Comparison of ENCODE assay signal across 8 mouse cellular contexts in the genomic region with DNA sequence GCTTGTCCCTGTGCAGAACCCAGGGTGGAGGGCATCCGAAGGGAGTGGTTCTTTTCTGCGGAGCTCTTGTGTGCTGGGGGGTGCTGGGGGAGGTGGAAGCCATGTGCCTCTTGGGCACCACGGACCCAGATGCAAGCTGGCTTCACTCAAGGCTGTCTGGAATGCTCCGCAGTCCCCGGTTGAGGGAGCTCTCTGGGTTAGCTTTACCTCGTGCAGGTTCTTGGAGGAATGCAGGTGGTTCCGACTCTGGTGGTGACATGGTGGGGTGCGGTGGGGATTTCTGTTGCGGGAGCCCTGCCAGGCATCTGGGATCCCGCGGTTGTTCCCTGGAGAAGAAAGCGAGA. TPM values are rescaled to one million over a fixed set of nuclear protein-coding genes. Genes with fewer than 3 reads are reported as not detected.
DNase-seq lines count a peak whose midpoint lies in the region; ATAC-seq and TF ChIP-seq lines count a peak whose summit lies in the region.

No protein-coding gene starts in this region.

- no peaks in the 10 kb centered on the region for H3K27me3 ChIP-seq in lung, postnatal 0 days (replicated peaks; ENCODE audit: insufficient read depth, low read length)
- H3K27me3 ChIP-seq in forebrain, embryonic 10.5 days (ENCODE audit: poor library complexity, severe bottlenecking), result no peaks in the 10 kb centered on the region
- H3K27me3 ChIP-seq in liver, embryonic 14.5 days (ENCODE audit: control insufficient read depth, insufficient read depth, low read length), result no peaks in the 10 kb centered on the region

- DNase-seq in frontal cortex, postnatal 36 days (ENCODE audit: low spot score in 2 of 2), result peak; percentile 43 to 47
- DNase-seq in frontal cortex, adult 2 months (ENCODE audit: extremely low spot score in 1 of 2, low spot score in 1 of 2), result no peak
- DNase-seq in lung, postnatal 0 days (ENCODE audit: low spot score), result peak; percentile 40
- DNase-seq in lung, postnatal 25 days (ENCODE audit: low spot score), result no peak
- no peak for DNase-seq in forebrain, embryonic 10.5 days (ENCODE audit: extremely low spot score, low spot score)
- DNase-seq in liver, embryonic 14.5 days (ENCODE audit: low read depth in 3 of 3, low spot score in 3 of 3), result no peak
- DNase-seq in adrenal gland, postnatal 25 days, result no peak
- DNase-seq in urinary bladder, postnatal 25 days (ENCODE audit: low spot score), result no peak

- peak overlapping the region; percentile 93 for H3K27ac ChIP-seq in lung, postnatal 0 days (ENCODE audit: low read length)
- H3K27ac ChIP-seq in forebrain, embryonic 10.5 days, result peak overlapping the region; percentile 97
- H3K27ac ChIP-seq in liver, embryonic 14.5 days, result no peak overlapping the region; the same call in 1 of the 2 replicates

- H3K36me3 ChIP-seq in lung, postnatal 0 days (ENCODE audit: insufficient read depth, low read length), result peaks cover 24% of the 10 kb centered on the region
- peaks cover 50% of the 10 kb centered on the region for H3K36me3 ChIP-seq in forebrain, embryonic 10.5 days (replicated peaks)
- peaks cover 38% of the 10 kb centered on the region for H3K36me3 ChIP-seq in liver, embryonic 14.5 days (replicated peaks; ENCODE audit: control insufficient read depth, insufficient read depth, low read depth)

- peak overlapping the region; percentile 82 for H3K4me3 ChIP-seq in lung, postnatal 0 days (ENCODE audit: low read depth, low read length)
- peak overlapping the region; percentile 100 for H3K4me3 ChIP-seq in forebrain, embryonic 10.5 days
- H3K4me3 ChIP-seq in liver, embryonic 14.5 days (ENCODE audit: insufficient read depth in 1 of 2, low read depth in 2 of 2, low read length in 2 of 2), result peak overlapping the region; percentile 85 to 88

- H3K9ac ChIP-seq in lung, postnatal 0 days (replicated peaks; ENCODE audit: low read depth), result peak overlapping the region; percentile 77
- peak overlapping the region; percentile 88 for H3K9ac ChIP-seq in liver, embryonic 14.5 days (replicated peaks)

- peak; percentile 1; the same call in 1 of the 2 replicates for ATAC-seq in lung, postnatal 0 days
- ATAC-seq in liver, embryonic 14.5 days (ENCODE audit: insufficient read depth), result peak; percentile 6; the same call in 1 of the 2 replicates

- WGBS in lung, postnatal 0 days, result under 1% methylated on average over 12 of the region's 12 CpGs
- WGBS in forebrain, embryonic 10.5 days, result 3% methylated on average over 12 of the region's 12 CpGs
- 4% methylated on average over 12 of the region's 12 CpGs for WGBS in liver, embryonic 14.5 days (ENCODE audit: insufficient replicate concordance)

- TF ChIP-seq EP300 in lung, postnatal 0 days (IDR thresholded peaks at IDR 0.05), result no peak
- no peak for TF ChIP-seq EP300 in liver, embryonic 14.5 days (IDR thresholded peaks at IDR 0.05; ENCODE audit: low read depth)

- peaks cover 20% of the 10 kb centered on the region for H3K4me1 ChIP-seq in lung, postnatal 0 days (ENCODE audit: insufficient read depth, low read depth, low read length)
- H3K4me1 ChIP-seq in forebrain, embryonic 10.5 days, result peaks cover 53% of the 10 kb centered on the region
- peaks cover 30% of the 10 kb centered on the region in 2 experiments for H3K4me1 ChIP-seq in liver, embryonic 14.5 days (replicated peaks; ENCODE audit: control insufficient read depth in 2 of 2, insufficient read depth in 2 of 2, low read length in 1 of 2)

- peak overlapping the region; percentile 88 for H3K4me2 ChIP-seq in lung, postnatal 0 days (replicated peaks; ENCODE audit: low read depth, low read length)
- peak overlapping the region; percentile 89 for H3K4me2 ChIP-seq in liver, embryonic 14.5 days (ENCODE audit: low read depth)

- H3K9me3 ChIP-seq in lung, postnatal 0 days (ENCODE audit: low read length), result no peaks in the 10 kb centered on the region
- no peaks in the 10 kb centered on the region for H3K9me3 ChIP-seq in forebrain, embryonic 10.5 days
- H3K9me3 ChIP-seq in liver, embryonic 14.5 days (ENCODE audit: control insufficient read depth, low read length), result no peaks in the 10 kb centered on the region

- no peak for TF ChIP-seq CTCF in lung, postnatal 0 days (IDR thresholded peaks at IDR 0.05)
- TF ChIP-seq CTCF in liver, embryonic 14.5 days (IDR thresholded peaks at IDR 0.05; ENCODE audit: low read depth), result no peak; the same call in 1 of the 2 replicates

RNA-seq across cellular contexts. Expression of gene Chd4, which starts 1.5 kb away (rescaled TPM):
- polyA plus RNA-seq in frontal cortex, adult 2 months (2012; rRNA removed), result 91.3 and 103 TPM in 2 replicates
- 53.5 and 59.8 TPM in 2 replicates for polyA plus RNA-seq in lung, postnatal 0 days (2015; fragmentation: Nextera tagmentation; extraction: Ambion mirVana)
- 91.0 and 99.4 TPM in 2 replicates for polyA plus RNA-seq in forebrain, embryonic 10.5 days (2016; fragmentation: Nextera tagmentation; extraction: Ambion mirVana)
- 13.9 and 24.7 TPM in 2 replicates for polyA plus RNA-seq in liver, embryonic 14.5 days (2012; rRNA removed)
- 19.7 and 24.3 TPM in 2 replicates for polyA plus RNA-seq in liver, embryonic 14.5 days (2014; fragmentation: Nextera tagmentation; extraction: Ambion mirVana)
- 175 and 203 TPM in 2 replicates for total RNA-seq in adrenal gland, postnatal 25 days (2021)

RNA-seq across cellular contexts. Expression of gene Lpar5, which starts 29.6 kb away (rescaled TPM):
- 0.94 and 1.4 TPM in 2 replicates for polyA plus RNA-seq in frontal cortex, adult 2 months (2012; rRNA removed)
- 0.19 and 0.44 TPM in 2 replicates for polyA plus RNA-seq in lung, postnatal 0 days (2015; fragmentation: Nextera tagmentation; extraction: Ambion mirVana)
- polyA plus RNA-seq in forebrain, embryonic 10.5 days (2016; fragmentation: Nextera tagmentation; extraction: Ambion mirVana), result 0.22 and 0.30 TPM in 2 replicates
- 1.6 and 1.8 TPM in 2 replicates for polyA plus RNA-seq in liver, embryonic 14.5 days (2012; rRNA removed)
- polyA plus RNA-seq in liver, embryonic 14.5 days (2014; fragmentation: Nextera tagmentation; extraction: Ambion mirVana), result 0.68 and 1.0 TPM in 2 replicates
- 0.36 TPM in 1 of 2 replicates, not detected in the other for total RNA-seq in adrenal gland, postnatal 25 days (2021)

RNA-seq across cellular contexts. Expression of gene Nop2, which starts 34.4 kb away (rescaled TPM):
- 22.0 and 22.3 TPM in 2 replicates for polyA plus RNA-seq in frontal cortex, adult 2 months (2012; rRNA removed)
- 16.9 and 17.7 TPM in 2 replicates for polyA plus RNA-seq in lung, postnatal 0 days (2015; fragmentation: Nextera tagmentation; extraction: Ambion mirVana)
- 101 and 103 TPM in 2 replicates for polyA plus RNA-seq in forebrain, embryonic 10.5 days (2016; fragmentation: Nextera tagmentation; extraction: Ambion mirVana)
- 18.9 and 24.5 TPM in 2 replicates for polyA plus RNA-seq in liver, embryonic 14.5 days (2012; rRNA removed)
- polyA plus RNA-seq in liver, embryonic 14.5 days (2014; fragmentation: Nextera tagmentation; extraction: Ambion mirVana), result 33.1 and 33.7 TPM in 2 replicates
- 36.2 and 44.0 TPM in 2 replicates for total RNA-seq in adrenal gland, postnatal 25 days (2021)

RNA-seq across cellular contexts. Expression of gene Iffo1, which starts 47.7 kb away (rescaled TPM):
- 86.9 and 94.3 TPM in 2 replicates for polyA plus RNA-seq in frontal cortex, adult 2 months (2012; rRNA removed)
- polyA plus RNA-seq in lung, postnatal 0 days (2015; fragmentation: Nextera tagmentation; extraction: Ambion mirVana), result 7.1 and 8.3 TPM in 2 replicates
- polyA plus RNA-seq in forebrain, embryonic 10.5 days (2016; fragmentation: Nextera tagmentation; extraction: Ambion mirVana), result 9.2 and 10.0 TPM in 2 replicates
- polyA plus RNA-seq in liver, embryonic 14.5 days (2012; rRNA removed), result 4.8 and 6.0 TPM in 2 replicates
- 1.8 and 3.7 TPM in 2 replicates for polyA plus RNA-seq in liver, embryonic 14.5 days (2014; fragmentation: Nextera tagmentation; extraction: Ambion mirVana)
- 27.8 and 43.8 TPM in 2 replicates for total RNA-seq in adrenal gland, postnatal 25 days (2021)

RNA-seq across cellular contexts. Expression of gene Acrbp, which starts 47.8 kb away (rescaled TPM):
- 23.0 and 23.9 TPM in 2 replicates for polyA plus RNA-seq in frontal cortex, adult 2 months (2012; rRNA removed)
- 4.1 and 4.4 TPM in 2 replicates for polyA plus RNA-seq in lung, postnatal 0 days (2015; fragmentation: Nextera tagmentation; extraction: Ambion mirVana)
- polyA plus RNA-seq in forebrain, embryonic 10.5 days (2016; fragmentation: Nextera tagmentation; extraction: Ambion mirVana), result 12.8 and 12.9 TPM in 2 replicates
- 2.1 and 3.1 TPM in 2 replicates for polyA plus RNA-seq in liver, embryonic 14.5 days (2012; rRNA removed)
- 1.3 and 2.0 TPM in 2 replicates for polyA plus RNA-seq in liver, embryonic 14.5 days (2014; fragmentation: Nextera tagmentation; extraction: Ambion mirVana)
- total RNA-seq in adrenal gland, postnatal 25 days (2021), result 10.4 and 11.7 TPM in 2 replicates

Comparison
In these comparisons a context has a peak if more than half of its experiments do, and no peak if none do; other contexts are left out.
1. DNase-seq: peak in frontal cortex, postnatal 36 days (2 of 2) and lung, postnatal 0 days (single experiment); none in frontal cortex, adult 2 months (0 of 2), lung, postnatal 25 days (single experiment), forebrain, embryonic 10.5 days (single experiment), liver, embryonic 14.5 days (0 of 3), adrenal gland, postnatal 25 days (single experiment) and urinary bladder, postnatal 25 days (single experiment).
2. Peak in every context shown above with its lines, with median percentiles within 50 percentile points of each other: H3K4me3 ChIP-seq.